Mouse (Mus musculus) limb, embryonic 12.5 days (tissue): ENCODE results near the gene Pex11b. TPM values are rescaled to one million over a fixed set of nuclear protein-coding genes. Genes with fewer than 3 reads are reported as not detected.

Experiments
- ATAC-seq: fragments of 200-750 bp; cut with Nextera tagmentation; 2 replicates; pipeline ENCODE4 v1.8.0; 2017; ENCODE audit warnings: low read depth, moderate TSS enrichment; ENCODE audit not compliant: insufficient number of reproducible peaks, insufficient read depth, low FRiP score, low TSS enrichment
- H3K27ac ChIP-seq: fragments of 300-500 bp; sonication (generic); 2 replicates; pipeline ENCODE4 v1.5.1; 2016; ENCODE audit warnings: mild to moderate bottlenecking, moderate library complexity
- H3K27me3 ChIP-seq: fragments of 300-500 bp; sonication (generic); 2 replicates; pipeline ENCODE4 v1.6.1; 2016; ENCODE audit warnings: mild to moderate bottlenecking, moderate library complexity
- H3K36me3 ChIP-seq: fragments of 300-500 bp; sonication (generic); 2 replicates; pipeline ENCODE4 v1.6.1; 2016; ENCODE audit warnings: mild to moderate bottlenecking, moderate library complexity
- H3K4me1 ChIP-seq: fragments of 300-500 bp; sonication (generic); replicated peaks from 2 replicates; pipeline ENCODE4 v1.6.1; 2016
- H3K4me2 ChIP-seq: fragments of 300-500 bp; sonication (generic); 2 replicates; pipeline ENCODE4 v1.6.1; 2016; ENCODE audit warnings: mild to moderate bottlenecking, moderate library complexity
- H3K4me3 ChIP-seq: fragments of 300-500 bp; sonication (generic); replicated peaks from 2 replicates; pipeline ENCODE4 v1.5.1; 2016; ENCODE audit warnings: mild to moderate bottlenecking
- H3K9ac ChIP-seq: fragments of 300-500 bp; sonication (generic); replicated peaks from 2 replicates; pipeline ENCODE4 v1.6.1; 2016; ENCODE audit warnings: mild to moderate bottlenecking, moderate library complexity
- H3K9me3 ChIP-seq: fragments of 300-500 bp; sonication (generic); 2 replicates; pipeline ENCODE4 v1.6.1; 2016; ENCODE audit warnings: mild to moderate bottlenecking, moderate library complexity
- WGBS: fragments of 180-500 bp; shearing (Covaris S2); methylation state at CpG from one replicate; pipeline ENCODE4 v1.1.7; 2016; 5-methylcytosine and 5-hydroxymethylcytosine counted together
- polyA plus RNA-seq: library from polyadenylated mRNA; unstranded; fragments of >200 nt; fragmentation: Nextera tagmentation; extraction: Ambion mirVana; gene quantifications from 2 replicates; pipeline ENCODE4 v1.2.1, GENCODE M21; 2016

Pex11b gene
- polyA plus RNA-seq, result 53.9 and 55.3 TPM in 2 replicates

GRCm38 (mm10) chr3:96634928-96635879 lies at the start of gene Pex11b, which contains the start of gene Gm42957:
Gene Pex11b (plus strand): TSS chr3:96635376.
Gene Gm42957 (plus strand): TSS chr3:96635474.
- Histone ChIP-seq H3K36me3 (peaks cover 65% of the 10 kb centered on the region), H3K4me1 (peaks cover 29% of the 10 kb centered on the region), H3K27me3 (no peaks in the 10 kb centered on the region), H3K9ac (peak within 1 kb of the TSS; percentile 95), H3K27ac (peak within 1 kb of the TSS; percentile 92), H3K4me2 (peak within 1 kb of the TSS; percentile 73), H3K4me3 (peak within 1 kb of the TSS; percentile 95), H3K9me3 (no peaks in the 10 kb centered on the region)
- ATAC-seq, result peak; percentile 92
- WGBS, result 2% methylated on average over 59 of the region's 60 CpGs

- 85% methylated on average over 4 of the region's 4 CpGs for WGBS
- Histone ChIP-seq H3K4me2 (no peak overlapping the region), H3K36me3 (no peaks in the 10 kb centered on the region), H3K27me3 (peaks cover 10% of the 10 kb centered on the region), H3K4me1 (peaks cover 18% of the 10 kb centered on the region), H3K4me3 (no peak overlapping the region), H3K9me3 (0 out of 2 replicates have a peak, but pooled peaks cover 4% of the 10 kb centered on the region), H3K9ac (no peak overlapping the region), H3K27ac (no peak overlapping the region)
- ATAC-seq, result no peak
Measured at GRCm38 (mm10) chr3:96590657-96591056, 44.5 kb upstream of the Pex11b start.

DNA sequence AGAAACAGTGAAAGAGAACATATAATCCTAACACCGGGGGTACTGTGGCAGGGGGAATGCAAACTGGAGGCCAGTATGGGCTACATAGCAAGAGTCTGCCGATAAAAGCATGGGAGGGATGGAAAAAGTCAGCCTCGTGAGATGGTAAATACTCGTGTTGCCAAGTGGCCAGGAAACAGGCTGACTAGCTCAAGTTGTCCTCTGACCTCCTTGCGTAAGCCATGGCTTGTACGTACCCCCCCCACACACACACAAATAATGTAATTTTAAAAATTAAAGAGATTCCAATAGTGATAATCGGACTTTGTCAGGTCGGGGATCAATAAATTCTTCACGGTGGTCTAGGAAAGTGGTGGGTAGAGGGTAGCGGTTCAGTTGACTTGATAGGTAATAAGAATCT lies 41.8 kb upstream of the Pex11b start:
- WGBS, result under 1% methylated on average over 10 of the region's 10 CpGs
- Histone ChIP-seq H3K27me3 (peaks cover 28% of the 10 kb centered on the region), H3K27ac (no peak overlapping the region), H3K4me1 (peaks cover 40% of the 10 kb centered on the region), H3K4me2 (peak overlapping the region; percentile 78), H3K9me3 (no peaks in the 10 kb centered on the region), H3K9ac (peak overlapping the region; percentile 74), H3K36me3 (no peaks in the 10 kb centered on the region), H3K4me3 (peak overlapping the region; percentile 62)
- ATAC-seq, result no peak

GRCm38 (mm10) chr3:96593790-96594560 lies 41.2 kb upstream of the Pex11b start, which contains the start of gene Polr3gl:
Gene Polr3gl (minus strand): TSS chr3:96594181.
- no peaks in the 10 kb centered on the region for H3K9me3 ChIP-seq
- H3K4me1 ChIP-seq, result peaks cover 46% of the 10 kb centered on the region
- H3K27ac ChIP-seq, result peak within 1 kb of the TSS; percentile 85
- ATAC-seq, result peak; percentile 84
- peak within 1 kb of the TSS; percentile 78 for H3K4me2 ChIP-seq
- H3K36me3 ChIP-seq, result no peaks in the 10 kb centered on the region
- peak within 1 kb of the TSS; percentile 62 for H3K4me3 ChIP-seq
- H3K27me3 ChIP-seq, result peaks cover 34% of the 10 kb centered on the region
- under 1% methylated on average over 36 of the region's 38 CpGs for WGBS
- peak within 1 kb of the TSS; percentile 74 for H3K9ac ChIP-seq

DNA sequence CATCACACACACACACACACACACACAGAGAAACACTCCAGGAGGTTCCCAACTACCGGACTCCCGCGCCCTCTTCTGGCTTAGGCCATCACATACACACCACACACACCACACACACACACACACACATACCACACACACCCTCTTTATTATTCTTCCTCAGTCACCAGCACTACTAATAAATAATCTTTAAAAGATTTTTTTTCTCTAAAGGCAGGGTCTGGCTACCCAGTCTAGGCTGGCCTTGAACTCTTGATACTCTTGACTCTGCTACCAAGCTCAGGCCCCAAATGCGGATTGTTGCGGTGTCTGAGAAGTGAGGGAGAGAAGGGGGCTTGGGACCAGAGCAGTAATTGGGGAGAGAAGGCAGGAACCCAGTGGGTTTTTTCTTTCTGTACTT lies 40.3 kb upstream of the Pex11b start:
- peaks cover 48% of the 10 kb centered on the region for H3K4me1 ChIP-seq
- H3K27me3 ChIP-seq, result peaks cover 39% of the 10 kb centered on the region

GRCm38 (mm10) chr3:96595661-96596060 lies 39.5 kb upstream of the Pex11b start:
- Histone ChIP-seq H3K36me3 (no peaks in the 10 kb centered on the region), H3K4me3 (peak overlapping the region; percentile 53), H3K27me3 (peaks cover 39% of the 10 kb centered on the region), H3K4me2 (peak overlapping the region; percentile 99), H3K4me1 (peaks cover 51% of the 10 kb centered on the region), H3K9ac (no peak overlapping the region), H3K27ac (no peak overlapping the region), H3K9me3 (no peaks in the 10 kb centered on the region)
- ATAC-seq, result no peak
- WGBS, result 31% methylated on average over 6 of the region's 6 CpGs

More for the DNA sequence above, 40.3 kb upstream of the Pex11b start:
- Histone ChIP-seq H3K4me3 (no peak overlapping the region), H3K9me3 (no peaks in the 10 kb centered on the region), H3K36me3 (no peaks in the 10 kb centered on the region), H3K9ac (no peak overlapping the region), H3K27ac (no peak overlapping the region), H3K4me2 (no peak overlapping the region)
- 73% methylated on average over 5 of the region's 5 CpGs for WGBS
- ATAC-seq, result no peak

GRCm38 (mm10) chr3:96596228-96596707 lies 38.9 kb upstream of the Pex11b start, which contains the start of gene Ankrd34a:
Gene Ankrd34a (plus strand): TSS chr3:96596636.
- Histone ChIP-seq H3K9ac (peak within 1 kb of the TSS; percentile 67), H3K4me2 (peak within 1 kb of the TSS; percentile 99), H3K4me3 (peak within 1 kb of the TSS; percentile 53), H3K9me3 (no peaks in the 10 kb centered on the region), H3K27me3 (peaks cover 39% of the 10 kb centered on the region), H3K36me3 (no peaks in the 10 kb centered on the region), H3K27ac (peak within 1 kb of the TSS; percentile 67; the same call in 1 of the 2 replicates), H3K4me1 (peaks cover 51% of the 10 kb centered on the region)
- whole genome bisulfite sequencing, result under 1% methylated on average over 20 of the region's 23 CpGs
- no peak for ATAC-seq

DNA sequence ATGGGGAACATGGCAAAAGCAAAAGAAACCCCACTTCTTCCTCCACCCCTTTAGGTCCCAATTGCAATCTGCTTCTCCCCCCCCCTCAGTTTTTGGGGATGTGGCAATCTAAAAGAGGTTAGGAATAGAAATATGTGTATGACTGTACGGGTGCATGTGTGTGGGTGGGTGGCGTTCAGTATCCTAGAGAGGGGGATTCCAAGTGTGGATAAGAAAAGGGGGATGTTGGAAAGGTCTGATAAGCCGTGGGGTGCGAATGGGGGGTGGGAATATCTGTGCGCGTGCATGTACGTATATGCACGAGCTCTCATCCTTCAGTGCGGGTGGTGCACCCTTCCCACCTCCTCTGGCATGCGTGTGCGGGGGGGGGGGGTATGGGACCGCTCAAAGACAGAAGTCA lies 38.3 kb upstream of the Pex11b start:
- H3K4me3 ChIP-seq, result peak overlapping the region; percentile 53
- H3K27me3 ChIP-seq, result peaks cover 39% of the 10 kb centered on the region
- H3K9me3 ChIP-seq, result no peaks in the 10 kb centered on the region
- H3K4me1 ChIP-seq, result peaks cover 53% of the 10 kb centered on the region
- no peaks in the 10 kb centered on the region for H3K36me3 ChIP-seq
- H3K4me2 ChIP-seq, result peak overlapping the region; percentile 99
- no peak for ATAC-seq
- H3K27ac ChIP-seq, result no peak overlapping the region
- WGBS, result 4% methylated on average over 10 of the region's 12 CpGs
- peak overlapping the region; percentile 67 for H3K9ac ChIP-seq

- peaks cover 54% of the 10 kb centered on the region for H3K4me1 ChIP-seq
- H3K4me3 ChIP-seq, result peak overlapping the region; percentile 53
- H3K27ac ChIP-seq, result peak overlapping the region; percentile 67
- peaks cover 39% of the 10 kb centered on the region for H3K27me3 ChIP-seq
- H3K36me3 ChIP-seq, result no peaks in the 10 kb centered on the region
- peak overlapping the region; percentile 99 for H3K4me2 ChIP-seq
- under 1% methylated on average over 40 of the region's 40 CpGs for WGBS
- H3K9ac ChIP-seq, result peak overlapping the region; percentile 67
- H3K9me3 ChIP-seq, result no peaks in the 10 kb centered on the region
- ATAC-seq, result no peak
Measured at GRCm38 (mm10) chr3:96597435-96597891, 37.7 kb upstream of the Pex11b start.

- H3K9ac ChIP-seq, result peak overlapping the region; percentile 67
- H3K27ac ChIP-seq, result peak overlapping the region; percentile 67
- peaks cover 39% of the 10 kb centered on the region for H3K27me3 ChIP-seq
- H3K4me3 ChIP-seq, result peak overlapping the region; percentile 53
- WGBS, result 1% methylated on average over 54 of the region's 54 CpGs
- no peak for ATAC-seq
- peaks cover 54% of the 10 kb centered on the region for H3K4me1 ChIP-seq
- no peaks in the 10 kb centered on the region for H3K36me3 ChIP-seq
- peak overlapping the region; percentile 99 for H3K4me2 ChIP-seq
- no peaks in the 10 kb centered on the region for H3K9me3 ChIP-seq
Measured at GRCm38 (mm10) chr3:96598156-96599068, 36.8 kb upstream of the Pex11b start.
